Mouse (Mus musculus) myocyte (in vitro differentiated cells): ENCODE data around the gene Hacd1. TPM values are rescaled to one million over a fixed set of nuclear protein-coding genes. Genes with fewer than 3 reads are reported as not detected.

Experiments
- H3K27me3 ChIP-seq: one replicate; pipeline ENCODE4 v1.6.1; 2011; ENCODE audit not compliant: control insufficient read depth, insufficient read depth, insufficient read length
- H3K36me3 ChIP-seq: one replicate; pipeline ENCODE4 v1.6.1; 2011; ENCODE audit not compliant: control insufficient read depth, insufficient read depth
- H3K4me2 ChIP-seq: one replicate; pipeline ENCODE4 v1.6.1; 2011; ENCODE audit warnings: low read depth, control low read depth
- H3K4me3 ChIP-seq: one replicate; pipeline ENCODE4 v1.5.1; 2011; ENCODE audit warnings: mild to moderate bottlenecking, control low read depth, moderate library complexity
- H3K79me2 ChIP-seq: one replicate; pipeline ENCODE4 v1.6.1; 2011; ENCODE audit not compliant: control insufficient read depth, insufficient read depth
- H3ac ChIP-seq: one replicate; pipeline ENCODE4 v1.6.1; 2011; ENCODE audit not compliant: control insufficient read depth, insufficient read length
- CEBPB ChIP-seq: IDR thresholded peaks from 2 replicates; pipeline ENCODE4 v1.6.1; 2011; ENCODE audit warnings: mild to moderate bottlenecking, moderate library complexity; ENCODE audit not compliant: poor library complexity, insufficient read depth, severe bottlenecking
- E2F4 ChIP-seq: IDR thresholded peaks from one replicate; pipeline ENCODE4 v1.6.1; 2011; ENCODE audit warnings: mild to moderate bottlenecking, control low read depth, moderate library complexity; ENCODE audit not compliant: insufficient read depth
- MAX ChIP-seq: IDR thresholded peaks from one replicate; pipeline ENCODE4 v1.6.1; 2011; ENCODE audit warnings: low read depth, mild to moderate bottlenecking, control low read depth
- MYOD1 ChIP-seq, 3 experiments: IDR thresholded peaks; one replicate each; pipeline ENCODE4 v1.6.1; 2011; ENCODE audit warnings: control low read depth in 2 of 3, low read depth in 2 of 3, mild to moderate bottlenecking in 2 of 3, moderate library complexity in 1 of 3; ENCODE audit not compliant: insufficient read length in 2 of 3, control insufficient read depth in 1 of 3
- MYOG ChIP-seq, 3 experiments: IDR thresholded peaks; one replicate each; pipeline ENCODE4 v1.6.1; 2011; ENCODE audit warnings: control low read depth in 2 of 3, low read depth in 2 of 3, mild to moderate bottlenecking in 2 of 3; ENCODE audit not compliant: insufficient read length in 2 of 3, control insufficient read depth in 1 of 3, insufficient read depth in 1 of 3
- POLR2A ChIP-seq: IDR thresholded peaks from one replicate; pipeline ENCODE4 v1.6.1; 2011; ENCODE audit warnings: low read depth, mild to moderate bottlenecking, control low read depth, moderate library complexity; ENCODE audit not compliant: insufficient read length
- POLR2AphosphoS2 ChIP-seq: IDR thresholded peaks from one replicate; pipeline ENCODE4 v1.6.1; 2011; ENCODE audit warnings: low read depth, control low read depth; ENCODE audit not compliant: insufficient read length
- REST ChIP-seq: IDR thresholded peaks from one replicate; pipeline ENCODE4 v1.6.1; 2011; ENCODE audit warnings: mild to moderate bottlenecking, control low read depth, moderate library complexity; ENCODE audit not compliant: insufficient read depth, insufficient read length
- SRF ChIP-seq: IDR thresholded peaks from one replicate; pipeline ENCODE4 v1.6.1; 2011; ENCODE audit warnings: low read depth; ENCODE audit not compliant: control insufficient read depth, insufficient read length
- TCF12 ChIP-seq: IDR thresholded peaks from one replicate; pipeline ENCODE4 v1.6.1; 2011; ENCODE audit warnings: mild to moderate bottlenecking, control low read depth; ENCODE audit not compliant: poor library complexity, insufficient read depth, severe bottlenecking
- TCF3 ChIP-seq: IDR thresholded peaks from one replicate; pipeline ENCODE4 v1.6.1; 2011; ENCODE audit warnings: low read depth, control low read depth; ENCODE audit not compliant: insufficient read length
- USF1 ChIP-seq: IDR thresholded peaks from one replicate; pipeline ENCODE4 v1.6.1; 2011; ENCODE audit warnings: low read depth, mild to moderate bottlenecking, control low read depth, moderate library complexity
- polyA plus RNA-seq: library from polyadenylated mRNA; unstranded; fragments of >200 nt; fragmentation: generic; extraction: Trizol; gene quantifications from one replicate; pipeline ENCODE4 v1.2.1, GENCODE M21; 2012; ENCODE audit warnings: missing spikeins

Hacd1 gene
- polyA plus RNA-seq, 1 experiment = 254 TPM

GRCm38 (mm10) chr2:13938118-13938517, 117.8 kb downstream of the Hacd1 start:
- no peak overlapping the region for H3ac ChIP-seq
- no peak overlapping the region for H3K4me3 ChIP-seq
- no peaks in the 10 kb centered on the region for H3K79me2 ChIP-seq
- TF ChIP-seq E2F4 (no peak), TCF3 (no peak), MYOD1 (IDR thresholded peaks at IDR 0.05; ENCODE audit: control insufficient read depth in 1 of 3, insufficient read length in 2 of 3, low read depth in 2 of 3) (no peak), MYOG (IDR thresholded peaks at IDR 0.05; ENCODE audit: control insufficient read depth in 1 of 3, insufficient read depth in 1 of 3, insufficient read length in 2 of 3, low read depth in 2 of 3) (no peak), MAX (no peak), TCF12 (no peak), SRF (no peak), CEBPB (no peak)
- H3K4me2 ChIP-seq = no peak overlapping the region
- H3K27me3 ChIP-seq = peaks cover 4% of the 10 kb centered on the region
- no peaks in the 10 kb centered on the region for H3K36me3 ChIP-seq

- peaks cover 4% of the 10 kb centered on the region for H3K27me3 ChIP-seq
- H3K4me2 ChIP-seq = no peak overlapping the region
- H3K36me3 ChIP-seq = no peaks in the 10 kb centered on the region
- no peak for TF ChIP-seq TCF3
- no peak for TF ChIP-seq CEBPB
- no peak for TF ChIP-seq TCF12
- TF ChIP-seq USF1 = no peak
- TF ChIP-seq POLR2AphosphoS2 = no peak
- TF ChIP-seq POLR2A = no peak
- TF ChIP-seq MAX = no peak
- TF ChIP-seq MYOG (IDR thresholded peaks at IDR 0.05; ENCODE audit: control insufficient read depth in 1 of 3, insufficient read depth in 1 of 3, insufficient read length in 2 of 3, low read depth in 2 of 3) = no peak
- TF ChIP-seq MYOD1 (IDR thresholded peaks at IDR 0.05; ENCODE audit: control insufficient read depth in 1 of 3, insufficient read length in 2 of 3, low read depth in 2 of 3) = no peak
- no peak for TF ChIP-seq E2F4
- TF ChIP-seq REST = no peak
- TF ChIP-seq SRF = no peak
- H3ac ChIP-seq = no peak overlapping the region
- H3K79me2 ChIP-seq = no peaks in the 10 kb centered on the region
- H3K4me3 ChIP-seq = no peak overlapping the region
Measured at GRCm38 (mm10) chr2:13935343-13935742, 120.6 kb downstream of the Hacd1 start.

- H3K79me2 ChIP-seq = no peaks in the 10 kb centered on the region
- no peaks in the 10 kb centered on the region for H3K27me3 ChIP-seq
- no peak for TF ChIP-seq MYOD1 (IDR thresholded peaks at IDR 0.05; ENCODE audit: control insufficient read depth in 1 of 3, insufficient read length in 2 of 3, low read depth in 2 of 3)
- H3K4me3 ChIP-seq = no peak overlapping the region
- no peaks in the 10 kb centered on the region for H3K36me3 ChIP-seq
- H3ac ChIP-seq = no peak overlapping the region
- no peak overlapping the region for H3K4me2 ChIP-seq
Measured at GRCm38 (mm10) chr2:13932253-13932652, 123.7 kb downstream of the Hacd1 start.

GRCm38 (mm10) chr2:13930724-13931123, 125.2 kb downstream of the Hacd1 start:
- no peak for TF ChIP-seq E2F4
- no peak for TF ChIP-seq TCF12
- TF ChIP-seq REST = no peak
- TF ChIP-seq SRF = no peak
- no peak for TF ChIP-seq CEBPB
- no peak for TF ChIP-seq MYOD1 (IDR thresholded peaks at IDR 0.05; ENCODE audit: control insufficient read depth in 1 of 3, insufficient read length in 2 of 3, low read depth in 2 of 3)
- TF ChIP-seq MAX = no peak
- no peak for TF ChIP-seq MYOG (IDR thresholded peaks at IDR 0.05; ENCODE audit: control insufficient read depth in 1 of 3, insufficient read depth in 1 of 3, insufficient read length in 2 of 3, low read depth in 2 of 3)
- no peak for TF ChIP-seq POLR2A
- TF ChIP-seq TCF3 = no peak
- no peak for TF ChIP-seq USF1
- TF ChIP-seq POLR2AphosphoS2 = no peak

GRCm38 (mm10) chr2:13888568-13888967, 167.4 kb downstream of the Hacd1 start:
- TF ChIP-seq REST = no peak
- TF ChIP-seq TCF3 = no peak
- no peak for TF ChIP-seq POLR2AphosphoS2
- TF ChIP-seq E2F4 = no peak
- no peak for TF ChIP-seq MYOD1 (IDR thresholded peaks at IDR 0.05; ENCODE audit: control insufficient read depth in 1 of 3, insufficient read length in 2 of 3, low read depth in 2 of 3)
- no peak for TF ChIP-seq USF1
- TF ChIP-seq POLR2A = no peak
- no peak for TF ChIP-seq MAX
- TF ChIP-seq MYOG (IDR thresholded peaks at IDR 0.05; ENCODE audit: control insufficient read depth in 1 of 3, insufficient read depth in 1 of 3, insufficient read length in 2 of 3, low read depth in 2 of 3) = no peak
- TF ChIP-seq TCF12 = no peak
- TF ChIP-seq CEBPB = no peak
- H3K79me2 ChIP-seq = no peaks in the 10 kb centered on the region
- no peak overlapping the region for H3K4me2 ChIP-seq
- no peaks in the 10 kb centered on the region for H3K27me3 ChIP-seq
- H3K36me3 ChIP-seq = no peaks in the 10 kb centered on the region
- H3K4me3 ChIP-seq = no peak overlapping the region
- H3ac ChIP-seq = no peak overlapping the region

More at GRCm38 (mm10) chr2:13930724-13931123, 125.2 kb downstream of the Hacd1 start:
- Histone ChIP-seq H3K36me3 (no peaks in the 10 kb centered on the region), H3K27me3 (no peaks in the 10 kb centered on the region), H3ac (no peak overlapping the region), H3K4me3 (no peak overlapping the region), H3K79me2 (no peaks in the 10 kb centered on the region), H3K4me2 (no peak overlapping the region)
